Mouse (Mus musculus) cerebellum, postnatal 10 days (tissue): ENCODE data around the gene Bmpr1a.

Experiments used
- DNase-seq, 2 experiments: peaks; one replicate each; pipeline ENCODE4 v3.0.0; 2021; ENCODE audit warnings: mixed read lengths in 2 of 2

Bmpr1a gene

GRCm38 (mm10) chr14:34503325-34503647 lies at the start of gene Bmpr1a:
Gene Bmpr1a (minus strand): TSS chr14:34503341.
- no peak for DNase-seq

- DNase-seq, result no peak
These were observed 49.1 kb upstream of the Bmpr1a start for GRCm38 (mm10) chr14:34552226-34552625.

- peak; percentile 92 to 93 for DNase-seq
These were observed 46.0 kb upstream of the Bmpr1a start for GRCm38 (mm10) chr14:34549004-34549671.

- peak; percentile 80 to 83 for DNase-seq
These were observed 45.4 kb upstream of the Bmpr1a start for GRCm38 (mm10) chr14:34548391-34549001.

GRCm38 (mm10) chr14:34544545-34544944 lies 41.4 kb upstream of the Bmpr1a start:
- no peak for DNase-seq

GRCm38 (mm10) chr14:34544001-34544400 lies 40.9 kb upstream of the Bmpr1a start:
- DNase-seq, result no peak

DNA sequence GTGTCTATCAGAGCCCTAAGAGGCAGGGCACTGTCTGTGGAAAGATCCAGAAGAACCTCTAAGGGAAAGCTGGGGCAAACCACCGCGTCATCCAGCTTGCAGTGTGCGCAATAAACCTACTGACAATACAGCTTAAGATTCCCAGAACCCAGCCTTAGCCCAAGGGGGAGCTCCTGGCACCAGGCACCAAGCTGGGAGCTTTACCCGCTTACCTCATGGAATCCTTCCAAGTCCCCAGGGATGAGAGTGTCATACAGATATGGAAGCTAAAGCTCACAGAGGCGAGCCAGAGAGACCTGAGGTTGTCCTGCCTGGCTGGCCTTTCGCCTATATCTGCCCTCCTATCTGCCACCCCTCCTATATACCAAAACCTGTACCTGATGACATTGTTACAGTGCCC lies 40.5 kb upstream of the Bmpr1a start:
- peak in 1 of 2 experiments; percentile 7 for DNase-seq

- DNase-seq, result peak in 1 of 2 experiments; percentile 46
These were observed 38.8 kb upstream of the Bmpr1a start for GRCm38 (mm10) chr14:34541896-34542295.

DNA sequence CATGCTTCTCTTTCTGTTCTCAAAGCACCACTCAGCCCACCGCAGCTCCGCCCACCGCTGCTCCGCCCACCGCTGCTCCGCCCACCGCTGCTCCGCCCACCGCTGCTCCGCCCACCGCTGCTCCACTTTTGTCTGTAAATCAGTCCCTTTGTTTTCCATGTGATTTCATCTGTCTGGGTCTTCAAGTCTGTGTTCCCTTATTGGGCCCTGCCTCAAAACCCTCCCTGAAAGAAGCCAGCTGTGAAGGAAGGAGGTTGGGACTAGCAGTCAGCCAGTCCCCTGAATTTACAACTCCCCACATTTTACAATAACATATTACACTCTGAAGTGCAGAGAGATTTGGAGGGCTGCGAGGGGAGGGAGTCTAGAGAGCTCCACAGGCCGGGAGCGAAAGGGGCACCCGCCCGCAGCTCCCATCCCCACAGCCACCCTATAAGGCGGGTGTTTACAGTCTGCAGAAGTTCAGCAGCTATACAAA lies 37.6 kb upstream of the Bmpr1a start:
- DNase-seq, result no peak

- DNase-seq, result no peak
These were observed 32.7 kb upstream of the Bmpr1a start for GRCm38 (mm10) chr14:34535883-34536282.

DNA sequence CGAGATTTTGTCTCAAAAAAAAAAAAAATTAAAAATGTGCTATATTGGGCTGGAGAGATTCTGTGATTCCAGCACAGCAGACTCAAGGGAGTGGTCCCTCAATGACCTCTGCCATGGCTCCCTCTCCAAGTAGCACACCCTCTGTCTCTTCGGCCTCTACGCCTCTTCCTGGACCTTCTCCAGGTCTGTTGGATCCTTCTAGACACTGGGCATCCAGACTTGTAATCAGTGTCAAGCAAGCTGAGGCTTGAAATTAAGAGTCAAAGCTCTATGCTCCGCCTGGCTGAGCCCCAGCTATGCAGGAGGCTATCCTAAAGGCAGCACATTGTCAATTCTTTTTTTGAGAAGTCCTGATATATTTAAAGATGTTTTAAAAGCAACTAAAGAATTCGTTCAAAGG lies 30.4 kb upstream of the Bmpr1a start:
- DNase-seq, result peak; percentile 17 to 18

DNA sequence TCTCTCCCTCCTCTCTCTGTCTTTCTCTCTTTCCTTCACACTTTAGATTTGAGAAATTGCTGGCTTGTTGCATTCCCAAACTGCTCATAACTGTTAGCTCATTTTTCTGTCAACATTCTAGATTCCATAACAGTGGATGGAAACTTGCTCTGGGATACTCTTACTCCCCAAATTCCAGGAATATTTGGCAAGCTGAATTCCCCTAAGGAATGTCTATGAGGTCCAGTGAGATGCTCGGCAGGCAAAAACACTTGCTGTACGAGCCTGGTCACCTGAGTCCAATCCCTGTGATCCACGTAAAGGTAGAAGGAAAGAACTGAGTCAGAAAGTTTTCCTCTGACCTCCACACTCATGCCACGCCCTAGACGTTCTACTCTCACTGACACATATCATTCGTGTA lies 29.4 kb upstream of the Bmpr1a start:
- DNase-seq, result no peak

GRCm38 (mm10) chr14:34528804-34529203 lies 25.7 kb upstream of the Bmpr1a start:
- no peak for DNase-seq

GRCm38 (mm10) chr14:34522701-34523100 lies 19.6 kb upstream of the Bmpr1a start, which contains the start of gene 9230112D13Rik:
Gene 9230112D13Rik (minus strand): TSS chr14:34522801.
- no peak for DNase-seq

GRCm38 (mm10) chr14:34517959-34518544 lies 14.9 kb upstream of the Bmpr1a start:
- no peak for DNase-seq

DNA sequence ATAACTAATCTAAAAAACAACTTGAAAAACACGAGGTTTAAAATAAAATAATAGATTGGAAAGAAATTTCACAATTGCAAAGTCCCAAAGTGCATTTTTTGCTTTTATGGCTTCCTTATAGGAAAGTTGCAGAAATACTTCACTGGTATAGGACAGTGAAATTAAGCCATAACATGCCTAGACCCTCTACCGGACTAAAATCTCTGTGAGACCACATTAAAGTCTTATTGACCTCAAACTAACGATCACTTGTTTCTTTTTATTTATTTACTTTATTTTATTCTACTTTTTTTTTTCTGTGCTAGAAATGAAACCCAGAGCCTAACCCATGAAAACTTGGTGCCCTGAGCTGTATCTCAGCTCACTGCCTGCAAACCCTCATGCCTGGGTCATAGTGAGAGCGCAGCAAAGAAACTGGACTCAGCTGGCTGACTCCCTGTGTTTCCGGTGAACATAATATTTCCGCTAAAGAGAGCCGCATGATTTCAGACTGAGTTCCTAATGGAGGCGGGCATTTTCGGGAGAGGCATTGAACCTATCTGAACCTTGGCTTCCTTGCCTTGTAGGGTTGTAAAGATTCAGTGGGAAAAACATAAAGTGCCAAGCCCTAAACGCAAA lies 13.9 kb upstream of the Bmpr1a start:
- DNase-seq, result no peak

- DNase-seq, result no peak
These were observed 12.7 kb upstream of the Bmpr1a start for GRCm38 (mm10) chr14:34515860-34516259.

- peak in 1 of 2 experiments; percentile 31 for DNase-seq
These were observed 11.0 kb upstream of the Bmpr1a start for GRCm38 (mm10) chr14:34514120-34514519.

- no peak for DNase-seq
These were observed 9.5 kb upstream of the Bmpr1a start for GRCm38 (mm10) chr14:34512602-34513001.

DNA sequence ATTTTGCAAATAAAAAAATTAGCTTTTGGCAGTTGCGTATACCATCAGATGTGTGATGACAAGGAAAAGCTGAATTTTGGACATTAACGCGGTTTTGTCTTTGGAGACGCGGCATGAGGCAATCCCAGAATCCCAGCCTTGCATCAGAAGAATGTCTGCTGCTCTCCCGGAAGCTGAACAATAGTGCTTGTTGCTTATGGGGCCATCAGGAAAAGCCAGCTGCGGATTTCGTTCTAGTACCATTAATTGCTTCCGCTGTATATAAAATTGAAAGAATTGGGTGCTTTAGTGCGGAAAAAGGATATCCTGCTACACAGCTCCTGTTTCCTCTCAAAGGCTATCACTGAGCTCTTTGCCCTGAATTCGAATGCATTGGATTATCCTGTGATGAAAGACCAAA lies 8.8 kb upstream of the Bmpr1a start:
- no peak for DNase-seq

DNA sequence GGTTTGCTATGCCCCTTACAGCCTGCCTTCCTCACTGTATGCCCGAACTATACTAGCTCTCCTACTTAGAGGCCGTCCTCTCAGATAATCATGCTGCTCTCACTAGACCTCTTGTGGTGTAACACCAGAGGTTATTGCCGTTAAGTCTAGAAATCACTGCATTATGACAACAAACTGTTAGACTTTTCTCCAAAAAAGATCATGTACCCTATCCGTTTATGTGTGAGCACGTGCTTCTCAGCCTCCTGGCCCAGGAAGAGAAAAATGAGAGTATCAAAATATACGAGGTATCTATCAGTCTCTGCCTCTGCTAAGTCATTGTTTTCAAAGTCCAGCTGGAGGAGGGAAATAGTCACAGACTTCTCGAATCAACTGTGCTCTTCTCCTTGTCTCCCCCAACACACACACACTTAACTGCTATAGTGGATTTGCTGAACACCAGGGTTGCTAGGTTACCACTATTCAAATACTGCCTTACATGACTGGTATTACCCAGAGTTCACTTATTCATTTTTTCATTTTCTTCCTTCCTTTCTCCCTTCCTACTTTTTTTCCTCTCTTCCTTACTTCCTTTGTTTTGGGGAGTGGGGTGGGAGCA lies 5.8 kb upstream of the Bmpr1a start:
- DNase-seq, result no peak

DNA sequence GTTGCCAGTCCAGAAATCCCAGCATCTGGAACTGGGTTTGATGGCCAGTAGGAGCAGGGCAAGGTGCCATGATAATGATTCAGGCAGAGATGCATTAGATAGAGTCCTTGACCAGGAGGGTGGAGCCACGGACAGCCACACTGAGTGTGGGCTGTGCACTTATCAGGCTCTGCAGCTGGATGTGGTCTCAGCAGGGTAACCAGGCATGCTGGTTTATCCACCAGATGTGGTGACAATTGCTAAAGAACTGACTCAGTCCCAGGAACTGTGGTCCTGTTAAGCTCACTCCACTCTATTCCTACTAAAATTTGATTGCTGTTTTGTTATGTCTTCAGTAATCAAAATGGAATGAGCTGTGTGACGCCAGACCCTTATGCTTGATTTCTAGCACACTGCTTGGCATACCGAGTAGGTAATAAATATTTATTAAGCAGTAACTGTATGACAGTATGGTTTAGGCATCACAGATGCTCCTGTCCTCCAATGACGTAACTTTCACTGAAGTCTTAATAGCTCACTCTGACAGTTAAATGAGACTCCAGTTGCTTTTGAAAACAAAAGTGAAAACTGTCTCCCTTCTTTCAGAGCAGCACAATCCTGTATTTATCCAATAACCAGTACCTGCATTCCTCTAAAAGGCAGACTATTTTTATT lies 5.2 kb upstream of the Bmpr1a start:
- peak in 1 of 2 experiments; percentile 18 for DNase-seq

- no peak for DNase-seq
These were observed 2.2 kb upstream of the Bmpr1a start for GRCm38 (mm10) chr14:34505309-34505708.
